Mouse (Mus musculus): Measurements from ENCODE around the gene Anks4b. TPM values are rescaled to one million over a fixed set of nuclear protein-coding genes. Genes with fewer than 3 reads are reported as not detected.
A peak's percentile ranks its signal among the peaks of the same experiment; 100 is the strongest.

Gene Anks4b
- total RNA-seq, 2 experiments from 2014 or later = 0.40 to 0.82 TPM

DNA sequence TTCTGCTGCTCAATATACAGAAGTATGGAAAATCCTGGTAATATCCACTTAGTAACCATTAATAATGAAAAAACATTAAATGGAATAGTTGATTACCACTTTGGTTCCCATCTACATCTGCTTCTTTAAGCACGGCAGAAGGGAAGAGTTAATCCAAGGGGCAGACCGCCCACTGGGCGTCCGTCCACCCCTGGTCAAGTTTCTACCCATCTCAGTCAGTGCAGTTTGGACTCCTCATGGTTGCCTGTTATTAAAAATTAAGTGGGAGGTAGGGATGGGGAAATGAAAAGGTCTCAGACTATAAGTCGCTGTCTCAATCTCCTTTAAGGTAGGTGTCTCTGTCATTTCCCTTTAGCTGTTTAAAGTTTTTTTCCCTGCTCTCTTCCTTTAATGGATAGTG lies 15.3 kb downstream of the Anks4b start:
- no peak for DNase-seq (ENCODE audit: low spot score in 2 of 2)

DNA sequence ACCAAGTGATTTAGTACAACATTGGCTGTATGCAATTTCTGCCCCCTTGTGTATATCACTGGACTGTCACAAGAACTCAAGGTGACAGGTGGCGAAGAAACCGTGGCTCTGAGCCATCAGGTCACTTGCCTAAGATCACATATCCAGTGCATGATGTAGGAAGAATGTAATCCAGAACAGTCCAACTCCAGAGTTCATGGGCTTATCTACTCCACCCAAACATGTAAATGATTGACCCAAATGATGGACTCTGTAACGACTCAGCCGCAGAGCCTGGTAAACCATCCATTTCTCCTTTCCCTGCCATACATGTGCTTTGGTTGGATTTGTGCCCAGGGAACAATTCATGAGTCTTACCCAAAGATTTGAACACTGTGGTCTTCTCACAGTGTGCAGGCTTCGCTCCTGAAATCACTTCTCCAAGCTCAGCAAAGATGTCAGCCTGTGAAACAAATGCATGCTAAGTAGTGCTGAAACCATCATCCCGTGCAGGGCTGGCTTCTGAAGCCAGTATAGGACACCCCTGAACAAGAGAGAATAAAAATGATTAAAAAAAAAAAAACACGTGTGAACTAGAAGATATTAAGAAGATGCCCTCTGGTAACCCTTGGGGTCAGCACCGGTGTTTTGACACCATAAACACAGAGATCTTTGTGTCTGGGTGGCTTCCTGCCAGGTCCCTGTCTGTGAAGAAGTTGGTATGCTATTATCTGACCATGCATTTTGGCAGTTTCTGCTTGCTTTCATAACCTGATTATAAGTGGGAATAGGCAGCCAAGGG lies 15.9 kb downstream of the Anks4b start:
- no peak for DNase-seq (ENCODE audit: low spot score in 2 of 2)

DNA sequence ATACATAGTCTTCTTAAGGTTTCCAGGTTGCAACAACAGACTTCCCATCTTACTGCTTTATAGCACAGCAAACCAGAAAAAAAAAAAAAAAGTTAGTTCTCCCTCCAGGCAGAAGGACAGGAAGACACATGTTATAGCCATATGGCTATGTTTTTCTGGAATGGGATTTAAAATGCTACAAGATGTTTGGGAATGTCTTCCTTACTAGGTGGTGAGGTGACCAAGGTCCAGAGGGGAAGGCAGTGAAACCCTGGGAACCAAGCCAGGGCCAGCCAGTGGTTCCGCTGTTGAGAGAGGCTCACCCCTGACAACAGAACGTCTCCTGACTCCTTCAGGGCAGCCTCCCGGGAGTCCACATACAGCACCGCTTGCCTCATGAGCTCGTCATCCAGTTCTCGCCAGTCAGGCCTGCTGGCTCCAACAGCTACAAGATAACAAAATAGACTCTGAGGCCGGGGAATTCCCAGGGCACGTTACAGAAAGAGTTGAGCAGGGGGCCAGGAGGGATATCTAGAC lies 16.6 kb downstream of the Anks4b start:
- no peak for DNase-seq (ENCODE audit: low spot score in 2 of 2)

DNA sequence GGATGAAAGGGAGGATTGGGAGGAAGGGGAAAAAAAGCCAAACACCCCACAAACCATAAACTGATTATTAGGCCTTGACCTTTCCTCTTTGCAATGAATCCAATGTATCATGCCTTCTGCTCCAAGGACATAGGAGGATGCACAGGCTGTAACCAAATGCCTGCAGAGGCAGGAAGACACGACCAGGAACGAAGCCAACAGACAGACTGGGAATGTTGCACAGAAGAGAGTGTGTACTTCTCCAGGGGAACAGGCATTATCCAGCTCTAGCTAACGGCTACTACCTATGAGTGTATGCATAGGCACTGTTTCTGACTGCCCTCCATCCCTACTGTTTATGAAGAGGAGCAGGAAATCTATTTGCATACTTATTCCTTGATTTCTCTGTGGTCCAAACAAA lies 18.5 kb downstream of the Anks4b start:
- DNase-seq (ENCODE audit: low spot score in 2 of 2) = peak in 1 of 2 experiments; percentile 23

DNA sequence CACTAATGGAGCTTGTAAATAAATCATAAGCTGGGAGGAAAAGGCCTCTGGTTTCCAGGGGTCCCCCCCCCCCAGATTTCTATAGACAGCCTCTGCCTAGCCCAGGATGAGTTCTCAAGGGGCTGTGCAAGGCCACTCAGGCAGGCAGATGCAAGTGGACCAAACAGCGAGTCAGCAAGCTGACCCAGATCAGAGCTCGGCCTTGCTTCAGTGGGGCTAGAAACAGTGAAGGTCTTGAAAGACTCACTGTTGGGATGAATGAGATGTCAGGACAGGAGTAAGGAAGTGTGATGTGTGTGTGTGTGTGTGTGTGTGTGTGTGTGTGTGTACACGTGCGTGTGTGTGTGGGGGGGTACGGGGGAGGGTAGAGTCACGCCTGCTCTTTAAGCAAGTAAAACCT lies 19.2 kb downstream of the Anks4b start:
- DNase-seq (ENCODE audit: low spot score in 2 of 2) = no peak

DNA sequence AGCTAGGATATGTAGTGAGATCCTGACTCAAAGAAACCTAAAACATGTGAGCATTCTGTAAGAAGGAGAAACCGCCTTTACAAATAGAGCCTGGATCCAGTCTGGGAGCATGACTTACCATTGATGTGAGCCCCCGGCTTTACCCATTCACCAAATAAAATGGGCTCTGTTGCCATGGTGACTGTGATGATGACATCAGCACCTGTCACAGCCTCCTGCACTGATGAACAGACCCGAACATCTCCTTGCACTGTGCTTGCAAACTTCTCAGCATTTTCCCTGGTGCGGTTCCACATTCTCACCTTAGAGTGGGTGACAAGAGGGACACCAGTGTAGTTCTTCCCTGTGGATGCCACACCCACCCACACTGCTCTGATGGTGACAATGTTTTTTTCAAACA lies 21.5 kb downstream of the Anks4b start:
- no peak for DNase-seq (ENCODE audit: low spot score in 2 of 2)

DNA sequence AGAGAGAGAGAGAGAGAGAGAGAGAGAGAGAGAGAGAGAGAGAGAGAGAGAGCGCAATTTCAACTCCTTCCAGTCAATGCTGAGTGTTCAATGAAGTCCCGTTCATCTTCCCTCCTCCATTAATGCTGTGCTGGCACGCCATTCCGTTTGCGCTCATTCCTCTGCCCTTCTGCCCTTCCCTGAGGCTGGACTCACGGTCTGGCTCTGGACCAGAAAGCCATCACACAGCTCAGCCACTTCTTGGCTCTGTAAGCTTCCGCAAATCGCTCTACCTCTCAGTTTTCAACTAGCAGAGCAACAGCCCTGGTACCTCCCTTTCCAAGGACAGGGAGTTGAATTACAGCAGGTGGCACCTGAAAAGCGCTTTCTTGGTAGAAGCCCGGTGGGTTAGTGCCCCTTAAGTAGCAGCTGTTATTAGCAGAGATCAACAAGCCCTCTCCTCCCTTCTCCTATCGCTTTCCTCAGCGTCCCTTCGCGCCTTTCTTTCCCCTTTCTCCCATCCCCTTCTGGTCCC lies 27.6 kb downstream of the Anks4b start:
- DNase-seq (ENCODE audit: low spot score in 2 of 2) = peak in 1 of 2 experiments; percentile 22

DNA sequence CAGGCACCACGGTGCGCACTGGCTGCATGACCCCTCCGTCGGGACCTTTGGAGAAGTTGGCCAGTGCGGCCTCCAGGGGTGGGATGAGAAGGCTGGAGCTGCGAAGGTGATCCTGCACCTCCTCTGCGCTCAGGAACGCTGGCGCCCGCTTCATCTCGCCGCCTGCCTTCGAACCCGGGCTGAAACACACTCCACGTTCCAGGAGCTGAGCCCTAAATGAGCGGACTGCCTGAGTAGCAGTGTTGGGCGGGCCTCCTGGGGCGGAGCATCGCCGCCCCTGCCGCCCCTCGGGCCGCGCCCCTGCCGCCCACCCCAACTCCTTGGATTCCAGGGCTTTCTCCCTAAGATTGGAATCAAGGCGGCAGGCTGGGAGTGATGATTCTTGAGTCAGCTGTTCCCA lies 28.1 kb downstream of the Anks4b start, which contains the start of gene Crym:
TSS of gene Crym (minus strand) at position 341 of the 400 bp plus-strand sequence.
- DNase-seq (ENCODE audit: low spot score in 2 of 2) = peak in 1 of 2 experiments; percentile 54

DNA sequence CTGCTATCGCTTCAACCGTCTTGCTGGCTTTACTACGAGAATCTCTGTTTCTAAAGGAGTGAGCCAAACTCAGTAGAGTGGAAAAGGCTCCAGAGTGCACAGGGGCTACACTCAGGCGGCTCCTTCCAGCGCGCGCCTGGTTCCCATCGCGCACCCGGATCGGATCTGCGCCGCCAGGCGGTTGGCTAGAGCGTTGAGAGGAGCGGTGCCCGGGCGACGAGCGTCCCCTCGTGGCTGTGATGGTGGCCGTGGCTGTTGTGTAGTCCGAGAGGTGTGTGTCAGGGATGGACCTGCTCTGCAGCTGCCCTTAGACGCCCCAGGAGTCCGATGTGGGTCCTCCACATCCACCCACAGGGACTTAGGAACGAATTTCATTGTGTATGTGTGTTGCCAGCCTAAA lies 30.1 kb downstream of the Anks4b start, which contains the start of gene Abca14:
TSS of gene Abca14 (plus strand) at position 173 of the 400 bp plus-strand sequence.
- DNase-seq (ENCODE audit: low spot score in 2 of 2) = peak; percentile 94

DNA sequence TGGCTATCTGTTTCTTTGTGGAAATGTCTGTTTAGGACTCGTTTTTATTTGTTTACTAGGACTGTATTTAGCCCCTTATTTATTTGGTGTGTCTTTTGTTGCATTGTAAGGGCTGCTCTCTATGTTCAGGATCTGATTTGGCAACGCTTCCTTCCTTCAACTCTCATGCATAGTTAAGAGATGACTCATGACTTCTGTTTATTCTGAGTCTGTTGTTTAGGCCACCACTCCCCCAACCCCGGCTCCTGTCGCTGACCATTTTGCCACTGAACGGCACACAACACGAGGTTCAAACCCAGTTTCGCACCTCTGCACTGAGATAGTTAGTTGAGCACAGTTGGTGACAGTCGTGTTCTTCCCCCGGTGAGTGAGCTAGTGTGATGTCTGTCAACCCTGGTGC lies 32.3 kb downstream of the Anks4b start:
- DNase-seq (ENCODE audit: low spot score in 2 of 2) = no peak

DNA sequence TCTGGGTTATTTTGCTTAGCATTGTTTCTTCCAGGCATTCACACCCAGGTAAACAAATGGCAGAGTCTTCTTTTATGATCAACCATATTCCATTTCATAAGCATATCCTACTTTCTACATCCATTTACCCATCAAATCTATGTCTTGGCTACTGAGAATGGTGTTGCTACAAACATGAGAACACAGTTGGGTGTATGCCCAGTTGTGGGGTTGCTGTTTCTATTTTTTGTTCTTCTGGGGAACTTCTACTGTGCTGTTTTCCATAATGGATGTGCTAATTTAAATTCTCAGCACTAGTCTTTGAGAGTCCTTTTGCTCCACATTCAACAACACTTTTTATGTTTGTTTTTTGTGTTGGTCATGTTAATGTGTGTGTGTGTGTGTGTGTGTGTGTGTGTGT lies 54.9 kb downstream of the Anks4b start:
- DNase-seq (ENCODE audit: low spot score in 2 of 2) = no peak

Other genes starting within 250 kb of the Anks4b start
- under 1 TPM; 0.37 to 0.42 TPM for gene Dnah3, start 78.6 kb upstream of the Anks4b start, total RNA-seq (2021)
- 10 to 100 TPM; 16.8 to 17.4 TPM for gene Tmem159, start 71.5 kb upstream of the Anks4b start, total RNA-seq (2021)
- under 1 TPM; 0.36 to 0.73 TPM for gene Zp2, start 28.6 kb upstream of the Anks4b start, total RNA-seq (2021)
- 100 to 1,000 TPM; 629 to 700 TPM for gene Crym, start 28.3 kb downstream of the Anks4b start, total RNA-seq (2021)
- not detected for gene Abca14, start 30.1 kb downstream of the Anks4b start, total RNA-seq (2021)
- under 1 TPM in 1 of 2 experiments, not detected in 1; 0.25 TPM for gene Abca15, start 154.8 kb downstream of the Anks4b start, total RNA-seq (2021)
- gene Abca16, start 235.8 kb downstream of the Anks4b start, total RNA-seq (2021) = not detected

All from layer of hippocampus, postnatal 10 days (tissue).